Mouse (Mus musculus): ENCODE results near the gene Atxn7l3. TPM values are rescaled to one million over a fixed set of nuclear protein-coding genes. Genes with fewer than 3 reads are reported as not detected.

Gene Atxn7l3
- 10 to 100 TPM; 15.9 to 17.5 TPM for total RNA-seq (2021)
- long read RNA-seq, experiment 1, partial matches to known transcripts, result 0 of 8 reads
- long read RNA-seq, experiment 1, other reads (novel, unspliced or antisense), result 7 of 8 reads
- long read RNA-seq, experiment 2, partial matches to known transcripts, result 0 of 5 reads
- long read RNA-seq, experiment 2, other reads (novel, unspliced or antisense), result 1 of 5 reads

- peak; percentile 99 for DNase-seq
- intact Hi-C loops (cut with DNase I; ENCODE audit: low total_unique reads), result no loop called here
Observed at GRCm38 (mm10) chr11:102296491-102297472, at the start of gene Atxn7l3. Gene Atxn7l3, minus strand, starts transcription at chr11:102296631.

- no peak for DNase-seq
- intact Hi-C loops (cut with DNase I; ENCODE audit: low total_unique reads), result no loop called here
Observed at GRCm38 (mm10) chr11:102344458-102344857, 48.0 kb upstream of the Atxn7l3 start.

DNA sequence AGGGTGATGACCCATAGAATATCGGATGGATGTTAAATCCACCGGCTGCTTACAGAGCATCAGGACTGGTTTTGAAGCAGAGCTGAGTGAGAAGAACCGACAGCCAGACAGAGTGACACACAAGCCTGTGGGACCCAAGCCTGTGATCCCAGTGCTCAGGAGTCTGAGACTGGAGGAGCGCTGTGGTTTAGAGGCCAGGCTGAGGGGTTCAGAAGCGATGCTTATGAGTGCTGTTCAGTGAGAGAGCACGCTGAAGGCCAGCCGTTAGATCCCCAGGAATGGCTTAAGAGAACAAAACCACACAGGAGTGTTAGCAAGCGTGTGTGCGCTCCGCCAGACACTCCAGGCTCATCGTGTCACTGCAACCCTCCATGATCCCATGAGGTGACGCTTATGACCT, 46.3 kb upstream of the Atxn7l3 start:
- DNase-seq, result no peak
- intact Hi-C loops (cut with DNase I; ENCODE audit: low total_unique reads), result no loop called here

DNA sequence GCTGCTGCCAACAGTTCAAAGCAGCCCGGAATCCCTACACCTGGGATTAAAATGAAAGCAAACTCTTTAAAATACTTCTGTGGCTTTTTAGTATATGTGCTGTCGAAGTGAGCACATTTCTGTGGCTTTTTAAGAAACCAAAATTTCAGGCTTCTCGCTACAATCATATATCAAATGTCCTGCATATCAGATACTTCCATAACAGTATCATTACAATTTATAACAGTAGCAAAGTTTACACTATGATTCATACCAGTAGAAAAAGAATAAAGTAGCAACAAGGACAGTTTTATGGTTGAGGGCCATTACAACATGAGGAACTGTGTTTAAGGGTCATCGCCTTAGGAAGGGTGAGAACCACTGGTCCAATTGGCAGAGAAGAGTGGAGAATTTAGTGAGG, 44.7 kb upstream of the Atxn7l3 start:
- no peak for DNase-seq
- intact Hi-C loops (cut with DNase I; ENCODE audit: low total_unique reads), result no loop called here

DNA sequence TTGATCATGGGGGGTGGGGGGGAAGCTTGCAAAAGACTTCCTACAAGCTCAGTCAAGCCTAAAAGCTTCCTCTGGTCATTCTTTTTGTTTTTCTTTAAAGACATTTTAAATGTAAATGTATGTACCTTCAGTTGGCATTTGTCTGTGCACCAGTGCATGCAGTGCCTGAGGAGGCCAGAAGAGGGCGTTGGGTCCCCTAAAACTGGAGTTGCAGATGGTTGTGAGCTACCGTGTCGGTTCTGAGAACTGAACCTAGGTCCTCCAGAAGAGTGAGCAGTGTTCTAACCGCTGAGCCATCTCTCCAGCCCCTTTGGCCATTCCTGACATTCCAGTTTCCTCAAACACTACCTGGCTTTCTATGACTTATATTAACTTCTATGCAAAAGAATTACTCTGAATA, 43.2 kb upstream of the Atxn7l3 start:
- intact Hi-C loops (cut with DNase I; ENCODE audit: low total_unique reads), result no loop called here
- DNase-seq, result no peak

DNA sequence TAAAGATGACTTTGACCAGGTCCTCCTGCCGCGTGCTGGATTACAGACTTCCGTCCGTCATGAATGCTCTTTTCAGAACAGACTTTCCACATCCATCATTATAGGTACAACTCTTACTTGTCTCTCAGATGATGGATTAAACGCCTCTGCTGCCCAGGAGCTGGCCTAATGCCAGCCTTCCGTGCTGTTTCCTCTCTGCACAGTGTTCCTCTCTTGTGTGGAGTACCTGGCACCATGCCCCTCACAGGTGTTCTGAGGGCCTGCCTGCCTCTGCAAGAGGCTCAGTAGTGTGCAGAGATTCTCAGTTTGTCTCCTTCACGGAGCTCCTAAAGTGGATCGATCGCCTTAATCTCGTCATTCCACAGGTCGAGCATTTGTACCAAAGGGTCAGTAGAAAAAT, 42.8 kb upstream of the Atxn7l3 start:
- intact Hi-C loops (cut with DNase I; ENCODE audit: low total_unique reads), result no loop called here

DNA sequence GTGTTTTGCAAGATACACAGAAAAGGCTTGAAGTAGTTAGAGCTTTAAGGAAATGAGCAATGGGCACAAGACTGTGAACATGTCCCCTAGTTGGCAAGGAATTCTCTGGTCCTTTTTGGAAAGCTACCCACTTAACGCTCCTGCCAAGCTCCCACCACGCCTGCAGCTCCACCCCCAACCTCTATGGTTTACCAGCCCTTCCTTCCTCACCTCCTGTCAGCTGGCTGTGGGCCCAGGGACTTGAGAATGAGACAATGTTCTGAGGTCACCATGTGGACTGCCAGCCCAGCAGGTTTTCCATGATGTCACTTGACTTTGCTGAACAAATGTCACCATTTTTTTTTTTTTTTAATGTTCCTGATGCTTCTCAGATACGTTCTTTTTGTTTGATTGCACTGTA, 42.1 kb upstream of the Atxn7l3 start:
- intact Hi-C loops (cut with DNase I; ENCODE audit: low total_unique reads), result no loop called here
- DNase-seq, result peak; percentile 63

More for the DNA sequence above, 42.8 kb upstream of the Atxn7l3 start:
- DNase-seq, result no peak

DNA sequence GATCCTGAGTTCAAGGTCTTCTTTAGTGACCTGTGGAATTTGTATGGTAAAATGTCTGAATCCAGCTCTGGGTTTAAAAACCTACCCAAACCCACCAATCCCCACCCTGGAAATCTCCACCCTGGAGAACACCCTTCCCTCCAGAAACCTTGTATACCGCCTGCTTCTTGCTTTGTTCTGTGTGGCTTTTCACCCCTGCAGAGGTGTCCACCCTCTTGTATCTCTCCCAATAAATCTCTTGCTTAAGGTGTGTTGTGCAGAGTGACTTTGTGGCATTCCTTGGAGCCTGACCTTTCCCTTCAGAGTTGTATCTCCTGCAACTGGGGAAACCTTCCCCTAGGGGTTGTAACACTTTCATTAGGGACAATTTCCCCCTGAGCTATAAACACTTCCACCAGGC, 41.5 kb upstream of the Atxn7l3 start:
- DNase-seq, result no peak
- intact Hi-C loops (cut with DNase I; ENCODE audit: low total_unique reads), result no loop called here

DNA sequence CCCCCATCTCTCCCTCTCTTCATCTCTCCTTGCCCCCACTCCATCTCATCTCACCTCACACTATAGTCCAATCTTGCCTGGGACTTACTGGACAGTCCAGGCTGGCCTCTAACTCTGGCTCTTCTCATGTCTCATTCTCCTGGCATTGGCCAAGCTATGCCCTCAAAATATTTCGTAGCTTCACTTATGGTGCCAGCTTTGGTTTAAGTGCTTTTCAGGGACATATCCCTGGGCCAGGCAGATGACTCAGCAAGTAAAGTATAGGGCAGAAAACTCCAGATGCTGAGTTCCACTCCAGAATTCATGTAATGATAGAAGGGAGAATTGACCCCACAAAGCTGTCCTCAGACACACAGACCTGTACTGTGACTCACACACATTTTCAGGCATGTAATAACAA, 39.8 kb upstream of the Atxn7l3 start:
- intact Hi-C loops (cut with DNase I; ENCODE audit: low total_unique reads), result no loop called here
- no peak for DNase-seq

DNA sequence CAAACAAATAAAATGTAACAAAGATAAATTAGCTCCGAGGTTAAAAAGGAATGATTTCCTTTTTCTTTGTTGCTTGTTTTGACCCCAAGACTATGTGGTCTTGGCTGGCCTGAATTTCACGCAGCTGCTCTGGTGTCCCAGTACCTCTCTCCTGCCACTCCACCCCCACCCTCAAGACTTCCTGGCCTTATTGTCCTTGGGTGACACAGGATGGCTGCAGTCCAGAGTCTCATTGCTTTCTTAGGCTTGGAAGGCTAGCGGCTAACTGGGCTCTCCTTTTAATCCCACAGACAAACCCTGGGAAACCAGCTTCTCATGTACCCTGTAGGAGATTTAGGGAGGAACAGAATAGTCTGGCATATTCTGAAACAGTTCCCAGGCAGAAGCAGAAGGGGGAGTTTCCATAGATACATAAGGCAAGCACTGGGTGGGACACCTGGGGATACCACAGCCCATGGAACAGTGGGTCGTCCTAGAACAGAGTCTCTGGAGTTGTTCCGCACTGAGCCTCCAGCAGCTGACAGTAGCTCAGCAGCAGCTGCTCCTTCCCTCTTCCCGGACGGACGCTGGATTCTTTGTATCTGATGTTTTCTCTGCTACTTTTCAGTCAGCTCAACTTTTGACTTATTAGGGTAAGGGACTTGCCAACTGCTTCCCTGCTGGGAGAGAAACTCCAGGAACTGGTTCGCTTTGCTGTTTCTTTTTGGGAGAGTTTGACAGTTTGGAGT, 38.7 kb upstream of the Atxn7l3 start:
- intact Hi-C loops (cut with DNase I; ENCODE audit: low total_unique reads), result no loop called here
- DNase-seq, result peak; percentile 45

DNA sequence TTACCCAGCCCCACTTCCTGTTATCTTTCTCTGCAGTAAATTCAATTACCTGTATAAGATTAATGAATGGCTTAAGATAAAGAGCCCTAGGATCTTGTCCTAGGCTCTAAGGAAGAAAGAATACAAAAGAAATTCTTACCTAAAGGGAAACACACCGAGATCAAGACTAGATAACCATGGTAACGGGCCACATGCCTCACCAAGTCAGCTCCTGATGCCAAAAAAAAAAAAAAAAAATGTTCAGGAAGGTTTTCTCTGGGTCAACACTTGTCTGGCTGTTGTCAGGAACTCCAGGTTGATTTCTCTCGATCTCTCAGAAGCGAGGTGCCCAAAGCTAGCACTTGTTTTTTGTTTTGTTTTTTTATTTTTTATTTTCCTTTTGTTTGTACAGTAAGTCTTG, 37.6 kb upstream of the Atxn7l3 start:
- no peak for DNase-seq
- intact Hi-C loops (cut with DNase I; ENCODE audit: low total_unique reads), result no loop called here

- intact Hi-C loops (cut with DNase I; ENCODE audit: low total_unique reads), result no loop called here
Observed at GRCm38 (mm10) chr11:102333061-102333460, 36.6 kb upstream of the Atxn7l3 start.

DNA sequence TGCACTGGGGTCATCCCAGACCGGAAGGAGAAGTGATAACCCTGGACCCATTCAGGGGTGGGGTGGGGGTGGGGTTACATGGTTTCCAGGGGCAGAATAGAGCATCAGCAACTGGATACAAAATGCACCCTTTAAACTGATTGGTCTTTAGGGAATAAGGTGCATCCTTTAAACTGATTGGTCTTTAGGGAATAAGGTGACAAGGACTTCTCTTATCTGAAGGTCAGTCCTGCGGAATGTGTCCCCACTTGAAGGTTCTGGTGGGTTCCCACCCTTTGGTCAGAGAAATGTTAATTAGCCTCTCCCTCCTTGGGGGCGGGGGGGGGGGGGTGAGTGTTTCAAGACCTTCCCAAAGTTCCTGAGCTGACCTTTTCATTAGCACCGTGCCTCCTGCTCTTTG, 35.4 kb upstream of the Atxn7l3 start:
- intact Hi-C loops (cut with DNase I; ENCODE audit: low total_unique reads), result no loop called here
- no peak for DNase-seq

More at GRCm38 (mm10) chr11:102333061-102333460, 36.6 kb upstream of the Atxn7l3 start:
- no peak for DNase-seq

GRCm38 (mm10) chr11:102330039-102330438, 33.6 kb upstream of the Atxn7l3 start:
- intact Hi-C loops (cut with DNase I; ENCODE audit: low total_unique reads), result no loop called here
- DNase-seq, result no peak

- intact Hi-C loops (cut with DNase I; ENCODE audit: low total_unique reads), result loop anchor here (5.0 kb wide), 1 partner anchor 73 kb away; no protein-coding TSS in a partner anchor
Observed at GRCm38 (mm10) chr11:102329518-102329917, 33.1 kb upstream of the Atxn7l3 start.

GRCm38 (mm10) chr11:102327839-102328238, 31.4 kb upstream of the Atxn7l3 start:
- no peak for DNase-seq
- intact Hi-C loops (cut with DNase I; ENCODE audit: low total_unique reads), result loop anchor here (5.0 kb wide), 1 partner anchor 74 kb away; no protein-coding TSS in a partner anchor

More at GRCm38 (mm10) chr11:102329518-102329917, 33.1 kb upstream of the Atxn7l3 start:
- DNase-seq, result no peak

DNA sequence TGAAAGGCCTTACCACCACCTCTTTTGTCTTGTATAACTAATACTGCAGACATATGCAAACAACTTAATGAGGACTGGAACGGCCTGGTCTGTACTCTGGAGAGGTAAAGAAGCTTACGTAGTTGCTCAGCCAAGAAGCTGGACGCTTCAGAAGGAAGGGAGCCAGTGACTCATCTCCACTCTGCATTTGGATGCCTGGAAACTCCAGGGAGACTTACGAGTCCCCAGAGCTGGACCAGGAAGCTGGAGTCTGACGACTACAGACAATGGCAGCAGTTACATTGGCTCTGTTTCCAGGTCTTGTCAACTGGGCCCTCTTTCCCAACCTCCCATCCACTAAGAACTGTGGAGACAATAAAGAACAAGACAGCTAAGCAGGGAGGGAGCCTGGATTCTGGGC, 30.8 kb upstream of the Atxn7l3 start:
- no peak for DNase-seq
- intact Hi-C loops (cut with DNase I; ENCODE audit: low total_unique reads), result loop anchor here (5.0 kb wide), 1 partner anchor 75 kb away; no protein-coding TSS in a partner anchor

DNA sequence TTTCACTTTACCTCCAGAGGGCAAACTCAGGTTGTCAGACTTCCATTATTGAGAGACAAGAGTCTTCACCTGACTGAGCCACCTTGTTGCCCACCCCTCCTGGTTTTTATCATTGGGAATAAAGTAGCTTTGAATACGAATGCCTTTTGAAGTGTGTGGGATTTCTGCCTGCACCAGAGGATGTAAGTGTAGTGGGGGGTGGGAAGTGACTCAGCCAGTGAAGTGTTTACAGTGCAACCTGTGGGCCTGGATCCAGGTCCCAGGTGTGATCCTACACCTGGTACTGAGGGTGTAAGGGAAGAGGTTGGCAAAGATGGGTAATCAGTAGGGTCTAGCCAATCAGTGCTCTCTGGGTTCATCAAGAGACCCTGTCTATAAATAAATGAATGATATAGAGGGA, 27.1 kb upstream of the Atxn7l3 start:
- DNase-seq, result no peak
- intact Hi-C loops (cut with DNase I; ENCODE audit: low total_unique reads), result no loop called here

- intact Hi-C loops (cut with DNase I; ENCODE audit: low total_unique reads), result no loop called here
- DNase-seq, result no peak
Observed at GRCm38 (mm10) chr11:102321931-102322330, 25.5 kb upstream of the Atxn7l3 start.

DNA sequence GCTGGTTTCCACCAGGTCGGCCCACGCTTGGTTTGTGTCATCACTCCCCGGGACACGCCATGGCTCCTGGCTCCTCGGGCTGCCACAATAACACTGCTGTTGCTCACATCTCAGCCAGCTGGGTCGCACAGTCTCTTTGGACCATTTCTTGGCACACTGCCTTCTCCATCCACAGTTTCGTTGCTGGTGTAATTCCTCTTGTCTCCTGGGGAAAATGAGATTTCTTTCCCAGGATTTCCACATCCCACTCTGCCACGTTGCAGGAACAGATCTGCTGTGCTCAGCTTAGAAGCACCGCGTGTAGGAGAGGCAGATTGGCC, 24.2 kb upstream of the Atxn7l3 start:
- intact Hi-C loops (cut with DNase I; ENCODE audit: low total_unique reads), result no loop called here
- peak; percentile 82 for DNase-seq
